Mouse (Mus musculus): ENCODE results near the gene Il3.

Il3 gene

DNA sequence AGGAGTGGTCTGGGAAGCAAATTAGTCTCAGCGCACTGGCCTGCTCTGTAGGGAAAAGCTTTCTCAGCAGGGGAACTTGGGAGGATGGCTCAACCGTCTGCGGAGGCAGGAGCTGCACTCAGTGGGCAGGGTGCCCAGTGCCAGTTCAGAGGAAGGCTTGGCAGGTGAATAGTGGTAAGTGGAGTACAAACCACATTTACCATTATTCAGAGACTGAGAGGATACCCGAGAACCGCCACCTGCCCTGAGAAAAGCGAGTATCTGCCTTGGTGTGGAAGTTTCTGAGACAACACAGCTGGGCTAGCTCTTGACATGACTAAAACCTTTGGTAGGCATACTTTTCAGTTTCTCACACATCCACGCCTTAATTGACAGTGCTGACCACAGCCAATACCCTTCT, 49.7 kb downstream of the Il3 start:
- DNase-seq (ENCODE audit: low spot score) = no peak

DNA sequence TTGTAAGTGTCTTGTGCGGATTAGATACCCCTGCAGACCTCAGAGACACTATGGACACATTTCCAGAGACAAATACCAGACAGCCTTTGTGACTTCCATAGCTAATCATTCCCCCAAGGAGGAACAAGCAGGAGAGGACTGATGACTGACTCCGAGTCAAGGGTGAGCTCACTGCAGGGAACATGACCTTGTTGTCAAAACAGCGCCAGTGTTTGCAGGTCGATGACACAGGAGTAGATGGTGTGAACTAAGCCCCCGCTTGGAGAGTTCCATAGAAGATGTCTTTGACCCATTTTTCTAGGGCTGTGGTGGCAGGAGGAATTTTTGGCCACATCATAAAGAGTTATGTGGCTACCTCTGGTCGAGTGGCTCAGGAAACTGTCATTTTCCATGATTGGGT, 51.0 kb downstream of the Il3 start:
- DNase-seq (ENCODE audit: low spot score) = no peak

Data from urinary bladder, postnatal 10 days (tissue).